Mouse (Mus musculus) heart, adult 2 months (tissue): ENCODE measurements around the gene Acad12.

Experiments
- CTCF ChIP-seq: fragments of 200-600 bp; IDR thresholded peaks from 2 replicates; pipeline ENCODE4 v1.8.1; 2022; ENCODE audit warnings: antibody characterized with exemption, mild to moderate bottlenecking, moderate library complexity
- POLR2A ChIP-seq: fragments of 200-500 bp; IDR thresholded peaks from 2 replicates; pipeline ENCODE4 v1.6.1; 2011; ENCODE audit warnings: mild to moderate bottlenecking, low read depth, low read length, control low read depth; ENCODE audit not compliant: insufficient read depth

GRCm38 (mm10) chr5:121618592-121619513 is at the start of gene Acad12:
- peak; percentile 34 for TF ChIP-seq CTCF
- peak; percentile 97 for TF ChIP-seq POLR2A
